Mouse (Mus musculus) cerebellum, adult 11 months (tissue): ENCODE results near the gene Henmt1.

ENCODE experiments used
- DNase-seq: peaks from one replicate; pipeline ENCODE4 v3.0.0; 2022

The Henmt1 gene

DNA sequence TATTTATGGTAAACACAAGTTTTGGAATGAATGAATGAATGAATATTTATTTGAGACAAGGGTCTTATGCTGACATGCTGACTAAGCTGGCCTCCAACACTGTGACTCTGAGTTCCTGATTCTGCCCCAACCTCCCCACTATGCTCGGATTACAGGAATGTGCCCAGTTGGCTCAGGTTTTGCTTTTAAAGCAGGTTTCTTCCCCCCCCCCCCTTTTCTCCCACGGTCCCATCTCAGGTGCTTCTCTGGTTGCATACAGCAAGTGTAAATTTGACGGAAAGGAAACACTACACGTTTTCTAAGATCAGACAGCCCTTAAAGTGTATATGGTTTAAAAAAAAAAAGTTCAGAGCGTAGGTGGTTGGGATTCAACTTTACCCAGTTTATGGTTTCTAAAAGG, at the start of gene Henmt1:
Henmt1 (plus strand) TSS at position 301 of the 400 bp plus-strand sequence.
- no peak for DNase-seq

DNA sequence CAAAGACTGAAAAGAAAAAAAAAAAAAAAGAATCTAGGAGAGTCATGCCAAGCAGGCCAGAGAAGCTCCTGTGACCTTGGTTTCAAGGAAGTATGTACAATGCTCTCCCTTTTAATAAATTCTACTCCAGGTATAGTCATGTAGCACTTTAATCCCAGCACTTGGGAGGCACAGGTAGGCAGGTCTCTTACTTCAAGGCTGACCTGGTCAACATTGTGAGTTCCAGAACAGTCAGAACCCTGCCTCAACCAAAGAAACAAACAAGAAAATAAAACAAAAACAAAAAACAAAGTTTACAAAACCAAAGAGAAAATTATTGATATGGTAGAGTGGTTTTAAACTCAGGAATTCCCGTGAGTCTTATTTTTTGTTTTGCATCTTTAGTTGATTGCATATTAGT, 49.8 kb upstream of the Henmt1 start, which contains the start of gene Fndc7:
Fndc7 (minus strand) TSS at position 101 of the 400 bp plus-strand sequence.
- no peak for DNase-seq

DNA sequence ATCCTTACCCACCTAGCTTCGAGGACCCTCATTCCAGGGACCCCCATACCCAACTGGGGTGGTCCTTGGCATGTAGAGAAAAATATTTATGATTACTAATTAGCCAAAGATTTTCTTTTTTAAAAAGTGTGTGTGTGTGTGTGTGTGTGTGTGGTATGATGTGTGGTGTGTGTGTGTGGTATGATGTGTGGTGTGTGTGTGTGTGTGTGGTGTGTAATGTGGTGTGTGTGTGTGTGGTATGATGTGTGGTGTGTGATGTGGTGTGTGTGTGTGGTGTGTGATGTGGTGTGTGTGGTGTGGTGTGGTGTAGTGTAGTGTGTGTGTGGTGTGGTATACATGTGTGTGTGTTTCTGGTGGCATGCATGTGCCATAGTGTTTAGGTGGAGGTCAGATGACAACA, 47.6 kb upstream of the Henmt1 start:
- no peak for DNase-seq

DNA sequence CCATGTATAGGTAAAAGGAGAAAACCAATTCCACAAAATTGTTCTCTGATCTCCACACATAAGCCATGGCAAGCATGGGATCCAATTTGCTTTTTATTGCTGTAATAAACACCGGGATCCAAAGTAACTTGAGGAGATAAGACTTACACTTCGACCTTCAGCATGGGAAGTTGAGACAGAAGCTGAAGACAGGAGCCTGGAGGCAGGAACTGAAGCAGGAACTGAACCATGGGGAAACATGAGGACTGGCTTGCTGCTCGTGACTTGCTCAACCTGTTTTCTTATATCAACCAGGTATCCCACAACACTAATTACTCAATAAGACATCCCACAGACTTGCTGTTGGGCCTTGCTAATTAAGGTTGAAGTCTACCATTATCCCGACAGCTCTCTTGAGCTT, 46.8 kb upstream of the Henmt1 start:
- DNase-seq = no peak

DNA sequence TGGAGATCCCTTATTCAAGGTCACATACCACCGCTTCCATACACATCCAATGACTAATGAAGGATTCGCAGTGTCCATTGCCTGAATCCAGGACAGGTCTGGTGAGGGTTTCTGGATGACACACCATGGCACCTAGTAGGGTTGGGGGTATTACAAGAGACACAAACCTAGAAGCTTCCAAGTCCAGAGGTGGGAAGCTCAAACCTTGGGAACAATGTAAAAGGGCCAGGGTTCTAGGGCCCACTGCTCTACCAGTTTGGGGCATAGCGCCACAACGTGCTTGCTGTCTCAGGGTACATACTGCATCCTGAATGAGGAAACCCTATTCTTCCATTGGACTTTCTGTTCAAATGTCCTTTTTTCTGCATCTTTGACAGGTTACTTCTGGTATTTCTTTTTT, 41.0 kb upstream of the Henmt1 start:
- DNase-seq = no peak

DNA sequence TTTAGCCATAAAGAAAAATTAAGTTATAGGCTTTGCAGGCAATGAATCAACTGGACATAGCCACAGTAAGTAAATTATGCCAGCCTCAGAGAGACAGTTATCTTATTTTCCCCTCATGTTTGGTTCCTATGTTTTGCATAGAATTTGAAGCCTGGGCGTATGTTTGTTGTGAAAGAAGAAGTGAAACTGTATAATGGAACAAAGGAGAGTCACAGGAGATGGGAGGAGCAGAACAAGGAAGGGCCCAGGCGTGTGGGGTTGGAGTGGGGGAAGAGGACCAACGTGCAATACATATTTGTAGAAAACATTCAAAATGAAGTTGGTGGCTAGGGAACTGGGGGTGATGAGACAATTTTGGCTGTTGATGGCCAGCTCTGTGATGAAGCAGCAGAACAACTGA, 39.5 kb upstream of the Henmt1 start:
- DNase-seq = no peak

DNA sequence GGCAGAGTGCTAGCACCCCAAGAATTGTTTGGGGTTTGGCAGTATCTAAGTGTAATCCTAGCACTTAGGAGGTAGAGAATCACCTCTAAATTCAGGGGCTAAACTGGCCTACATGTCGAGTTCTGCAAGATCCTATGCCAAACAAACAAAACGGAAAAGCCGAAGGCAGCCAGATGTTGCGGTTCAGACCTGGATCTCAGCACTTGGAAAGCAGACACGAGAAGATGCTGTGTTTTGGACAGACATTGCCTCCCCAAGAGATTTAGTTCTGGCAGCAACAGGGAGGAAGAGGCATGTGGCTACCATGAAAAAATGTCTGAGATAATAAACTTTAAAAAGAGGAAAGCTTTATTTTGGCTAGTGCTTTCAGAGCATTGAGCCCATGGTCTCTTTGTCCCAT, 39.0 kb upstream of the Henmt1 start:
- no peak for DNase-seq

DNA sequence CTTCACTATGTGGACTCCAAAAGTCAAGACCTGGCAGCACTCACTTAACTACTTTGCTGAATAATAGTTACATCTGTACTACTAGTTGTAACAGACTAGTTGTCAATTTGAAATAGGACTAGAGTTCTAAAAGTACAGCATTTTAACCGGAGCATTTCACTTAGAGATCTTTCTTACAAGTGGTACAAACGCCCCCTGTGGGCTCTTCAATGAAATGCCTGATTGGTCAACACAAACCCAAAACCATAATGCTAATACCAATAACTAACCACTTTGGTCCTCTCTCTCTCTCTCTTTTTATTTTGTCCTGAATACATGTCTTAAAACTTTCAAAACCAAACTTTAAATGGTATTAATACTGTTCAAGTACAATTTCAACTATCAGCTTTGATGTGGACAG, 37.6 kb upstream of the Henmt1 start:
- DNase-seq = no peak

DNA sequence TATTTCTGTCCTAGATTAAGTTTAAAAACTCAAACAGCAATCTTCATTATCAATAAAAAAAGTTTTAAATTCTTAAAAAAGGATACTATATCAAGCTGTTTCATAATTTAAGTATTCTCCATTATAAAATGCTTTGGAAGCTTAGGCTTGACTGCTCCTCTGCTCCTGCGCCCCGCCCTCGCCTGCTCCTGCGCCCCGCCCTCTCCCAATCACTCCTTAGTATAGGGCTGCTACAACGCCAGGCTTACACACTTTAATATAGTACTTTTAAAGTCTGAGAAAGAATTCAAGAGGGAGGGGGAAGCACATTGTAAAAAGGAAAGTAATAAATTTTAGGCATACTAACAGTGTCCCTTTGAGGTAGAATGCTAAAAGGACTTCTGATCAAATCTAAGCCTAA, 36.7 kb upstream of the Henmt1 start:
- no peak for DNase-seq

DNA sequence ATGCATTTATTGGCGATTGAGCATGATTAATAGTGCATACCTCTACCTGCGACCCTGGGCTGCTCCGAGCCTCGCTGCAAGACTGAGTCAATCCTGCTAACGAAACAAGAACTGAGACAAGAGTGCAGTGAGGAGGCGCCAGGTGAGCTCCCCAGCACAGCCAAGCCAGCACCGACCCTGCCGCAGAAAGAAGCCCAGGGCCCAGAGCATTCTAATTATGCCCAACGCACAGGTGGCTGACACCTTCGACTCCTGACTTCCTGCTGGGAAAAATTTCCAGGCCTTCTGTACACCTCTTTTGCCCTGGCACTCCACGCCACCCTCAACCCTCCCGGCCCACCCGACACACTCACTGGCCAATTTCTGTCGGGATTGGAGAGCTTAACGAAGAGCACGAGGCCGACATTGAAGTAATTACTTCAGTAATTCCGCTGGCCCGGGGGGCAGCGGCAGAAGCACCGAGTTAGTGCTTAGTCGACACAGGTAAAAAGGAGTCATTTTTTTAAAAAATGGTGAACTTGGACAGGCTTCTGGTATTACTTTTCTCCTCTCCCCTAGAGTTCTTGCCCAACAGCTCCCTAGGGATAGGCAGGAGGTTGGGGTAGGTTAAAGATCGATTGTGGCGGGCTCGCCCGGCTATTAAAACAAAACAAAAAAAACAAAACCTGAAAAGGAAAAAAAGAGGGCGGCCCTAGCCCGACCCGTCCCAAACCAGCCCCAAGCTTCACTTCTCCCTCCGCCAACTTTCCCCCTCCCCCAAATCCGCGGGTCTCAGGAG, 29.2 kb upstream of the Henmt1 start:
- peak; percentile 82 for DNase-seq

DNA sequence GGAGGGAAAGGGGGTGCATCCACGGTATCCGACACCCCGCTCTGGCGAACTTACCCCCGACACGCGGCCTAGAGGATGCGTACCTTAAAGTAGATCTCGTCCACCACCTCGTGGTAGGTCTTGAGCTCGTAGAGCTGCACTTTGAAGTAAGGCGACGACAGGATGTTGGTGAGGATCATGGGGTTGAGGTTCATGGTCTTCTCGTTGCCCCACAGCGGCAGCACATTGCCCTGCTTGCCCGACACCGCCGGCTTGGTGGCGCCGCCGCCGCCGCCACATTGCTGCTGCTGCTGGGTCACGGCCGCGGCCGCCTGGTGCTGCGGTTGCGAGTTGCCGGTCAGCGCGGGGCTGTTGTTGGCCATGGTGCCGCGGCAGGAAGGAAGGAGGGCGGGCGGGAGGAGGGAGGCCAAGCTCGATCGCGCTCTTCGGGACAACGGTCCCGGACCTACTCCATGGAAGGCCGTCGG, 28.6 kb upstream of the Henmt1 start:
- peak; percentile 56 for DNase-seq

DNA sequence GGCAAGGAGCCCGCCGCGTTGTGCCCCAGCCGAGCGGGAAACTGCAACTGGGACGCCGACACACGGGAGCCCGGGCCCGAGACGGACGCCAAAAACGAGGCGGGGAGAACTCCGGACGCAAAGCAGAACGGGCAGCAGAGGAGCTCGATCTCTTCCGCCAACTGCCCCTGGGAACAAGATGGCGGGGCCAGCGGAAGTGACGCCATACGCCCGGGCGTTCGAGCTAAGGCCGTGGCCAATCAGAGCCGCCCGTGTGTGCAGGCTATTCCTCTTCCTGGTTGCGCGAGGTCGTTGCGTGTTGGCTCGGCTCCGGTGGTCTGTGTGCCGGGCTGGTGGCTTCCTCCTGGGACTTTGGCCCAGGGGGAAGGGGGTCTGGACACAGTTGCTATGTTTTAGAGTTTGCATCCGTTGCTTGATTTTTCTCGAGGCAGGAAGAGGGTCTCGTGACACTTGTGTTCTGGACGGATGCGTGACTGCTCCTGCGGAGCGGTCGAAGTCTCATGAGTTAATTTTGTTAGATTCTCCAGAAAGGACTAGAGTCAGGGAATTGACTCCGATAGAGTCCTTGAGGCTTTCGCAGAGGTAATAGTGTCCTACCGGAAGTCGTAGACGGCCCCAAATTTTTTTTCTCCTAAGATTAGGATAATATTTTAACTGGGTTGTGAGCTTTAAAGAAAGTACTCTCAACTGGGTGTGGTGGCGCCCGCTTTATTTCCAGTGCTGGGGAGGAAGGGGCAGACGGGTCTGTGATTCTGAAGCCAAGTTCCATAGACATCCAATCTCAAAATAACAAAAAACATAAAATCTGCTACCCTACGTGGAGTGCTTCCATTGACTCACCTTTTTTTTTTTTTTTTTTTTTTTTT, 27.9 kb upstream of the Henmt1 start, which contains the start of gene Prpf38b:
Prpf38b (minus strand) TSS at position 180 of the 866 bp plus-strand sequence.
- DNase-seq = peak; percentile 92

DNA sequence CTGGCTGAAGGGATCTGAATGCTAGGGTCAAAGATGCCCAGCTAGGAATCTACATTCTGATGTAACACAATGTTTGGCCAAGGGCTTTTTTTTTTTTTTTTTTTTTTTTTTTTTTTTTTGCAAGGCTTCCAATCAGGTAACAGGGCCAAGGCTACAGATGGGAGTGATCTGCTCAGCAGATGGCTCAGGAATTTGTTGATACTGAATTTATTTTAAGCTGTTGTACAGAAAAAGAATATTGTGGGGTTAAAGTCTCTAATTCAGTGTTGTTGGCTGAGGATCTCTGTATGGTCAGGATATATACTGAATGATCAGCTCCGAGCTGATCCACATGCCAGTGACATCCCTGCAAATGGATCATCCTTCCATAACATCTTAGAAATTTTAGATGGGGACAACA, 23.7 kb upstream of the Henmt1 start:
- DNase-seq = peak; percentile 49

DNA sequence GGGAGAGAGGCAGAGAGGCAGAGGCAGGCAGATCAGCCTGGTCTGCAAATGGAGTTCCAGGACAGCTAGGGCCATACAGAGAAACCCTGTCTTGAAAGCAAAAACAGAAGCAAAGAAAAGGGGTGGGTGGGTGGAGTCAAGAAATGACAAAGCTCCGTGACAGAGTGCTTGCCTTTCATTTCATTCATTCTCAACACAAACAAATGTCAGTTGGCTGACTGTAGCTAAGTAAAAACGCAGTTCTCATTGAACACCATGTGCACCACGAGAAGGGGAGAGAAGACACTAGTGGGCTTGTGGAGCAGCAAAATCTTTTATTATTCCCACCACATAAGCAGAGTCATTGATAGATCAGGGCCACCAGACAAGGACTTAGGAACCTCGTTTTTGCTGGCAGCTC, 22.8 kb upstream of the Henmt1 start:
- DNase-seq = no peak

DNA sequence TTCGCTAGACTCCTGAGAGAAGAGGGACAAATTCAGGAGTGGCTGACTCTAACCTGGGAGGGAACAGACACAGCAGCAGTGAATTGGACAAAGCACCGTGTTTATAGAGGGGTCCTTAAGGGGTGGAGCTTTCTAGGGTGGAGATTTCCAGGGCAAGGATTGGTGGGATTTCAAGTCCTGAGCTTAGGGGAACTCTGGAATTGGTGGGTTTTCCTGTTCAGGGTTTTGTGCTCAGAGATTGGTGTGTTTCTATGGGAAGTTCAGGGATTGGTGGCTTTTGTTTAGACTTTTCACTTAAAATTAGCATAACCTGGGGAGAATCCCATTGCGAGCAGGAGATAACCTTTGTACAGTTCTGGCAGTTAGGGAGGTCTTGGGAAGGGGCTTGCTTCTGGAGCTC, 21.7 kb upstream of the Henmt1 start:
- DNase-seq = no peak

DNA sequence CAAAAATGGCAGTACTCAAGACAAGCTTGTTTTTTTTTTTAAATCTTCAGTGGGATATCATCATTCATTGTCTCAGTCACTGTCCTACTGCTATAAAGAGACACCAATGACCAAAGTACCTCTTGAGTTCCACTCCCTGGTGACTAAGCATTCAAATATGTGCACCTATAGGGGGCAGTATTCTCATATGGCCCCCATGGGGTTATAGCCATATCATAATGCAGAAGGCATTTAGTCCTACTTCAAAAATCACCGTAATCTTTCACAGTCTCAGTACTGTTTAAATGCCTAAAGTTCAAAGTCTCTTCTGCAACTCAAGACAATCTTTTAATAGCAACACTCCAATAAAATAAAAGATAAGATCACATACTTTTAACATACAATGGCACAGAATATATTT, 20.8 kb upstream of the Henmt1 start:
- DNase-seq = no peak

DNA sequence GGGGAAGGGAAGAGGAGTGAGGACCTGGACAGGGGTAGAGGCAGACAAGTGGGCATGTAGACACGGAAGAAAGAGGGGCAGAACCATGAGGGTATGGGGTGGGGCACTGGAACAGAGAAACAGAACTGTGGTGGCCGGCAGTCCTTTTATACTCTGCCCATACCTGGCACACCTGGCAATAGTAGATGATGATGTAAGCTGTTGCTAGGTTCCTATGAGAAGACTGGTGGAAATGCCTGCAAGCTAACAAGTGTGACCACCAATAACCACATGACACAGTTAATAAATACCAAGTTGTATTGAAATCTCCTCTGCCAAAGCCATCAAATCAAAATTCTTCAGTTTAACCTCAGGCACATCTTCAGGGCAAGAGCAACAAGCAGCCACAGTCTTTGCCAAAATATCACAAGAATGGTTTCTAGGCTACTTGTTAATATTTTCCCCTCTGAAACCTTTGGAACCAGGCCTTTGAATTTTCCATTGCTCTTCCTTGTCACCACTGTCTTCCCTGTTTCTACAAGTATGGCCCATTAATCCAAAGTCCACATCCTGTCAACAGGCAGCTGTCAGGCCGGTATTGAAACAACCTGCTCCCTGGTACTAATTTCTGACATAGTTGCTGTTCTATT, 19.1 kb upstream of the Henmt1 start:
- DNase-seq = no peak

DNA sequence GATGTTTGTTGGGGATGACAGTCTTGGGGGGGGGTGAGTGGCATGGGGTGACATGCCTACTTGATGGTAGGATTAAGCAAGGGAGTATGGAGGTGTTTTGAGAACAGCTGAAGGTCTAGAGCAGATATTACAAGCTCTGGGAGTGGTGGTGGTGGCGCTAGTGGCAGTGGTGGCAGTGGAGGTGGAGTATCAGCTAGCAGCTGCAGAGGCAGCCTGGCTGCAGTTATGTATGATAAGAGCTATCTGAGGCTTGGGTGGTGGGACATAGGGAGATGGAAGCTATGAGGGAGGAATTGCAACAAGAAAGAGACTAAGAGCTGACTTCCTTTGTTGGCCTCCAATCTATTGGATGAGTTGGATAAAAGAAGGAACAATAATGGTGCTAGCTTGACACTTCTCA, 17.9 kb upstream of the Henmt1 start:
- DNase-seq = no peak

DNA sequence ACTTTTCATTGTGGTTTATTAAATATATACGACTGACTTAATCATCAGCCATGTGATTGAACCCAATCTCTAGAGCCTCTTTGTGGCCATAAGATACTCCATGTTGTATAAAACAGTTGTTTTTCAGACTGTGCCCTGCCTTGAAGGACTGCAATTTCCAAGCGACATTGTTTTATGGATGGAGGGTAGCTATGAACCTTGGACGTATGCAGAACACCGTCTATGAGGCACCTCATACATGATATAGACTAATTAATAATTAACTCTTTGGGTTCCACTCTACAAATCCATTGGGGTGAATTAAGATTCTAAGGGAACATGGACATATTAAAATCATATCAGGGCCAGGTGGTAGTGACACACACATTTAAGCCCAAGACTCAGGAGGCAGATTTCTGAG, 14.0 kb upstream of the Henmt1 start:
- no peak for DNase-seq

DNA sequence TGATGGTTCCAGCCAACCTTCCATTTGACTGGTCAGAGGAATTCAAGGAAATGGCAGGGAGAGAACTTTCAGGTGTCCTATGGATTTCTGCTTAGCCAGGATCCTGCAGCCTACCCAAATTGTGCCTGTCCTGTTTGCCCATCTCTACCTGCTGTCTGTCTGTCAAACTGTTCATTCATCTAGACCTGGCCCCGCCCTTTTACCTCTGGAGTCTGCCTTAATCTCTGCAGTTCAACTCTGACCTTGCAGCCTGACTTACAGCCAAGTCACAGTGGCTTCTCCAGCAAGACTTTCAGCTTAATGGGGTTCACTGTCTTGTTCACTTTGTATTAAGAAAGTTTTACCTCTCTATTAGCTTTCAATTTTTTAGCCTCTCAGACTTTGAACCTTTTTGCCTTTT, 13.4 kb upstream of the Henmt1 start:
- DNase-seq = no peak

DNA sequence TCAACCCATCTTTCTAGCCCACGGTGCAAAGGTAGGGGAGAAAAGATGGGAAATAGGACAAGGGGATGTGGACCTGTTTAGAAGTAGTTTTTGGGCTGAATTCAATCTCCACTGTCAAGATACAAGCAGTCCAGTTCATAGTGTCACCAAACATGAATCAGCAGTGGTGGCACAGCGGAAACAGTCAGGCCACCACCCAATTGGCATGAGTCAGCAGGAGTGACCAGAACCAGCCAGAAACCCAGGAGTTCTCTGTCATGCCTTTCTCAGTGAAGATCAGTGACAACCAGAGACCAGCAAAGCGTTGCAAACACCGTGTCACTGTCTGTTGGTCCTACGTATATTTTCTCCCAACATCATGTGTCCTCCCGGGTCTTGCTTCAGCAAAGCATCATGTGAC, 6.1 kb upstream of the Henmt1 start:
- no peak for DNase-seq

DNA sequence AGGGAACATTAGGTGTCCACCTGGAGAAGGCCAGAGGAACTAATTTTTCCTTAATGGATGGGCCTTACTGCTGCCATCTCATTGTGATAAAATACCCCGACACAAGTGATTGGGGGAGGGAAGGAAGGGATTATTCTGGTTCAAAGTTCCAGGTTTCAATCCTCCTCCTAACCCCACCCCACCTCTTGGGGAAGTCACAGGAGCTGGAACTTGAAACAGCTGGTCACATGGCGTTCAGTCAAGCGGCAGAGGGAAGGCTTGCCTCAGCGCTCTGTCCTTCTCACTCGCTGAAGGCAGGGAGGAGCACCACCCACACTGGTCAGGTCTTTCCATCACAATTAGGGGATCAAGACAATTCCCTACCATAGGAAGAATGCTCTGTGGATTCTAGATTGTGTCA, 982 bp upstream of the Henmt1 start:
- no peak for DNase-seq

DNA sequence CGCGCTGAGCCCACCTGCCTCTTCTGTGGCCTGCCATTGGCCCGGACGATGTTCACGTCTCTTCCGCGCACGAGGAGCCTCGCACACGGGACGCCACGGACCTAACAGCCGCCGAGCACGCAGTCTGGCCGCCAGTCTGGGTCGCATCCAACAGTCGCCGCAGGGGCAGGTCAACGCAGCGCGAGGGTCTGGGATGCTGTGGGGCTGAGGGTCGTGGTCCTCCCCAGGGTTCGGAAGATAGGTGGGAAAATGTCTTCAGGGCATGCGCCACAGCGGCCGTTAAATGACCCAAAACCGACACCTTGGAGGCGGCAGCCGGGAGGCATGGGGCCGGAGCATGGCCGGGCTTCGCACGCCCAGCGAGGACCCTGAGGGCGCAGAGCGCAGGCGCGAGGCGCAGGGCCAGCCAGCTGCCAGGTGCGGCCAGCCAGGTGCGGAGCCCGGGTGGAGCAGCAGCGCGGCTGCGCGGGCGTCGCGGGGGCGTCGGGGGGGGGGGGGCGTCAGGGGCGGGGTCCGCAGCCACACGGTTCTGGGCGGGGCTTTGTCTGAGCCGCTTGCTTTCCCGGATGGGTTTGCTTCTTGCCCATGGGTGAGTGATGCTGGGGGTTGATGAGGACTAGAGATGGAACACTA, 444 bp downstream of the Henmt1 start, which contains the start of gene Gm9857:
Gm9857 (minus strand) TSS at position 445 of the 633 bp plus-strand sequence.
- no peak for DNase-seq
